Mouse (Mus musculus) telencephalon, adult 2 months (tissue): Measurements from ENCODE around the gene Gm28047.
"Not testable (repeated sequence)": the region's sequence is repeated elsewhere in the genome, so short reads cannot be mapped to it uniquely, and the experiment has no call there.

ENCODE experiments used
- DNase-seq: peaks from one replicate; pipeline ENCODE4 v3.0.0-alpha.2; 2011; ENCODE audit warnings: low read depth, low spot score

Gene Gm28047

DNA sequence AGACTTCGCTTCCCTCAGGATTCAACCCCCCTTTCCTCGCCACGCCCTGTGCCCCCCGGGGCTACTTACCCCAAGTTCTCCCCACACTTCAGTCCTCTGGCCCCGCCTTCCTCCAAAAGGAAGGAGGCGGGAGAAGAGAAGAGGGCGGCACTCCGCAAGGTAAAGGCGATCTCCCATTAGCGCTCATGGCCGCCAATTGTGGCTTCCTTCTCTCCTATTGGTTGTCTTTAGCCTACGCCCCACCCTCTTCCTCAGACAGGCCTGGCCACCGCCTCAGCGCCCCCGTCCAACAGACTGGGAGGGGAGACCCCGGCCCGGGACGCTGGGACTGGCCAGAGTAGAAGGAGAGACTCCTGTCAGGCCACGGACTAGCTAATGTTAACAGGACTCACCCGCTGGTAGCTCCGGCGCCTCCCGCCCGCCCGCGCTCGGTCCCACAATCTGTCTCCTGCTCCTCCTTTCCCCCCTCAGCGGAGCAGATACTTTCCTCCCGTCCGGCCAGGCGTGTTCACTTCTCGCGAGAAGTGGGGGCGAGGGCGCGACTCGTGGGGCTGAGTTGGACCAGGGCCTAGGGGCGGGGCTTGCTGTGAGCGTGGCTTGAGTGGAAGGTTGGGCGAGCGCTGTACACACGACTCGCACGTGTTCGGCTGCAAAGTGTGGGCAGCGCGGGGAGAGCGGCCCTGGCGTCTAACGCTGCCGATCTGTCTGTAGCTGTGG, at the start of gene Gm28047, which contains the start of gene Atf7:
TSS of gene Gm28047 (minus strand) at position 98 of the 717 bp plus-strand sequence.
TSS of gene Atf7 (minus strand) at position 495 of the 717 bp plus-strand sequence.
- peak; percentile 97 for DNase-seq

GRCm38 (mm10) chr15:102673548-102673947, 48.7 kb upstream of the Gm28047 start:
- peak; percentile 90 for DNase-seq

GRCm38 (mm10) chr15:102672215-102673071, 47.6 kb upstream of the Gm28047 start, which contains the start of gene Atp5g2:
Gene Atp5g2 (minus strand): TSS chr15:102672352.
- DNase-seq: peak; percentile 45

GRCm38 (mm10) chr15:102671721-102672214, 46.9 kb upstream of the Gm28047 start:
- DNase-seq: no peak

DNA sequence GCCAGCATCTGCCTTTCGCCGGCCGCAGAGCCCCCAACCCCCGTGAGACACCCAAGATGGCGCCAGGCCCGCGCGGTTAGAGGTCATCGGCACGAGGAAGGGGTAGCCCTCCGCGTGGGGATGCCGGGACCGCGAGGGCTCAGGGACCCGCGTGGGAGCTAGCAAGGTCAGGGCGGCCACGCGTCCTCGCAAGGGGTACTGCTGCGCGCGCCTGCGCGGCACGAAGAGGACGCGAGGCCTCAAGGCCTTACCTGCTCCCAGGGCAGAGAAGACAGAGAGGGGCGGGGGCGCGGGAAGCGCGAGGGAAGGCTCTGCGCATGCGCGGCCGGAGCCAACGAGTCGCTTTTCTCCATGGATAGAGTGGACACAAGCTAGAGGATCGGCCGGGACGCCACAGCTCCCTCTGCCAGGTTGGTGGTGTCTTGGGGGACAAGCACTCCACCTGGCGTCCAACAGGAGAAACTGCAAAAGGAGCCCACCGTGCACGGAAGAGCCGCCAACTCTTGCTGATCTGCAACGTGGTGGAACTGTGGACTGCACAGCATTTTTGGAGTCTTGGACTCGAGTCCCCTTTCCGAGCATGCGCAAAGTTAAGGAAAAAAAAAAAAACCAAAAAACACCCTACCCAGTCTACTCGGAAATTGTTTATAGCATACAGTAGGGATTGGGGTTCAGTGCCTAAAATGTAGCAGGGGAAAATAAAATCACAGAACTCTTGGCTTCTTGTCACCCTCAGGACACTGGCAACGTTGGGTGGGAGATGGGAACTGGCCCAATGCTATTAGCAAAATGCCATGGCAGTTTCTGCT, 46.1 kb upstream of the Gm28047 start:
- peak; percentile 99 for DNase-seq

DNA sequence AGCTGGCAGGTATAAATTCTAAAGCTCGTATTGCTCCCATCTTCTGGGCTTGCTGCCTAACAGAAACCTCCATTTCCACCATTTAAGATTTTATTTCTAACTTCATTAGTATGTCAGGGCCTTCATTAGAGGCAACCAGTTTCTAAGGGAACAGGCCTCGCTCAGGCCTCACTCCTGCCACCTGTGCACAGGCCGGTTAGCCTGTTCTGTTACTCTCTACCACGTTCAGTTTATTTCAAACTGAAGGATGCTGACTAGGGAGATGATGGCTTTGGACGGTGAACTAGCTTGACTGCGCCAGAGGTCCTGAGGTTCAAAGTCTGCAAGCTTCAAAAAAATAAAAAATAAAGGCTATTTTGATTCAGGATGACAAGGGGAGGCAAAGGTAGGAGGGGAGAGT, 45.4 kb upstream of the Gm28047 start:
- DNase-seq: no peak

- no peak for DNase-seq
Observed at GRCm38 (mm10) chr15:102669571-102669970, 44.7 kb upstream of the Gm28047 start.

GRCm38 (mm10) chr15:102665494-102665893, 40.6 kb upstream of the Gm28047 start:
- no peak for DNase-seq

- no peak for DNase-seq
Observed at GRCm38 (mm10) chr15:102663825-102664224, 39.0 kb upstream of the Gm28047 start.

- not testable (repeated sequence) for DNase-seq
Observed at GRCm38 (mm10) chr15:102662601-102663000, 37.7 kb upstream of the Gm28047 start.

DNA sequence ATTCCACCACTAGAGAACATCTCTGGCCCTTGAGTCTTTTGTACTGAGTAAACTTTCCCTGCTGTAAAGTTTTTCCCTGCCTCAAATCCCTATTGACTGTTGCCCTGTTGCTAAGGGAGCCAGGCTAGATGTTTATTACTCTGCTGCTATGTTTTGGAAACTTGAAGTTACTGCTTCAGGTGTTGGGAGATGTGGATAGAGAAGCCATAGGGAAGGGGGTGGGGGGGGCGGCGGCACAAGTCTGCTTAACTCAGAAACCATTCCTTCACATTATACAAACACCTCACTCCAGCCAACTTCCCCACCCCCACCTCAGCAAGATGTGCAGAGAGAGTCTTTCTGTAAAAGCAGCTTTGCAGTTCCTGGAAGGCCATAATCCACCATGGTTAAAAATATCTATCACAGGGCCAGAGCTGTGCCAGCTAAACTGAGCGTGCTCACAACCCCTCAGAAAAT, 33.1 kb upstream of the Gm28047 start:
- peak; percentile 80 for DNase-seq

- no peak for DNase-seq
Observed at GRCm38 (mm10) chr15:102656658-102657057, 31.8 kb upstream of the Gm28047 start.

DNA sequence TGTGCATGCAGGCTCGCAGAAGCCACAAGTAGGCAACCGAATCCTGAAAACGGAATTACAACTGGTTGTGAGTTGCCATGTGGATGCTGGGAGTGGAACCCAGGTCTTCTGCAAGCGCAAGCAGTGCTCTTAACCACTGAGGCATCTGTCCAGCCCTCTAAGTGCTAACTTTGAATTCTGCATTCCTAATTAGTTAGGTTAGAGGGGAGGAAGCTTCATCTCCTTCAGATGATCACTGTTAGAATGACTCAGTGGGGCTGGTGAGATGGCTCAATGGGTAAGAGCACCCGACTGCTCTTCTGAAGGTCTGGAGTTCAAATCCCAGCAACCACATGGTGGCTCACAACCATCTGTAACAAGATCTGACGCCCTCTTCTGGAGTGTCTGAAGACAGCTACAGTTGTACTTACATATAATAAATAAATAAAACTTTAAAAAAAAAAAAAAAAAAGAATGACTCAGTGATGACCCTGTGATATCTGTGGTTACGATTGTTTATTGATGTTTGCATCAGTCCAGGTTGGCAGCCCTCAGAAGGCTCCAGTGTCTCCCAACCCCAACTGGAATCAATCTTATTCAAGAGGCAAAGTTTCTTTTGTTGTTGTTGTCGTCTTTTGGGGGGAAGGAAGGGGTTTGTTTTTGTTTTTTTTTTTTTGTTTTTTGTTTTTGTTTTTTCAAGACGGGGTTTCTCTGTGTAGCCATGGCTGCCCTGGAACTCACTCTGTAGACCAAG, 27.2 kb upstream of the Gm28047 start:
- DNase-seq: not testable (repeated sequence)

- no peak for DNase-seq
Observed at GRCm38 (mm10) chr15:102651107-102651506, 26.2 kb upstream of the Gm28047 start.

DNA sequence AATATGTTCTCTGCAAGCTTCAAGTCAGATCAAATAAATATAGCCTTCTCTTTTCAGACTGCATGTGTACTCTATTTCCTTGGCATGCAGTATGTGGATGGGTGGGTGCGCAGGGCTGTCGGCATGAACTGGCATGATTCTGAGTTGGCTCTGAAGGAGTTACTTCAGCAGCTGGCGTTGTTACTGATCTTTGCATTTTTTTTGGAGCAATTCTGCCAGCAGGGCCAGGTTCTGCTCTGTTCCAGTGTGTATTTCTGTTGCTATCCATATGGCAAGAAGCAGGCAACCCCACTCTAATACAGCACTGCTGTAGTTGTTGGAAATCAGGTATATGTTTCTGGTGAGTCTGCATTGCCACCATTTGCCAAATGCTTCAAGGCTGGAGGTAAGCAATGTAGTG, 10.9 kb upstream of the Gm28047 start:
- peak; percentile 89 for DNase-seq

GRCm38 (mm10) chr15:102634684-102635083, 9.8 kb upstream of the Gm28047 start:
- DNase-seq: no peak

GRCm38 (mm10) chr15:102625687-102626055, 804 bp upstream of the Gm28047 start:
- no peak for DNase-seq

- no peak for DNase-seq
Observed at GRCm38 (mm10) chr15:102624291-102624969, 437 bp downstream of the Gm28047 start.

DNA sequence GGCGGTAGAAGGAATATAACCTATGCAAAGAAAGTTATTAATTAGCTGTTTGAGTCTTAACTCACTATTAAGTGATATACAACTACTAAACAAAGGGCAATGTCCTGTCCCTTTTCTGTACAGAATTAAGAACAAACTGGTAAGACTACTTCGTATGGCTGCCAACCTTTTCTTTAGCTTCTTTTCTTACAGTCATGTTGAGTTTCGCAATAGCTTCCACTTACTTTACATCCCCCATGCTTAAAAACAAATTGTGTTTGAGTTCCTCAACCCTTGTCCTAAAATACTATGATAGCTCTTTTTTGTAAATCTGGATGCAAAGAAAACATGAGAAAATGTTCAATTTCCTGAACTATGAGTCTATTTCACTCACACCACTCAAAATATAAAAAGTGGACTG, 1.7 kb downstream of the Gm28047 start:
- DNase-seq: no peak

- DNase-seq: no peak
Observed at GRCm38 (mm10) chr15:102622536-102622935, 2.3 kb downstream of the Gm28047 start.
